Mouse (Mus musculus) myocyte (in vitro differentiated cells): Measurements from ENCODE around the gene Cacna2d4.

Experiments used
- CEBPB ChIP-seq: IDR thresholded peaks from 2 replicates; pipeline ENCODE4 v1.6.1; 2011; ENCODE audit warnings: mild to moderate bottlenecking, moderate library complexity; ENCODE audit not compliant: poor library complexity, insufficient read depth, severe bottlenecking
- E2F4 ChIP-seq: IDR thresholded peaks from one replicate; pipeline ENCODE4 v1.6.1; 2011; ENCODE audit warnings: mild to moderate bottlenecking, control low read depth, moderate library complexity; ENCODE audit not compliant: insufficient read depth
- MAX ChIP-seq: IDR thresholded peaks from one replicate; pipeline ENCODE4 v1.6.1; 2011; ENCODE audit warnings: low read depth, mild to moderate bottlenecking, control low read depth
- MYOD1 ChIP-seq, 3 experiments: IDR thresholded peaks; one replicate each; pipeline ENCODE4 v1.6.1; 2011; ENCODE audit warnings: control low read depth in 2 of 3, low read depth in 2 of 3, mild to moderate bottlenecking in 2 of 3, moderate library complexity in 1 of 3; ENCODE audit not compliant: insufficient read length in 2 of 3, control insufficient read depth in 1 of 3
- POLR2A ChIP-seq: IDR thresholded peaks from one replicate; pipeline ENCODE4 v1.6.1; 2011; ENCODE audit warnings: low read depth, mild to moderate bottlenecking, control low read depth, moderate library complexity; ENCODE audit not compliant: insufficient read length
- POLR2AphosphoS2 ChIP-seq: IDR thresholded peaks from one replicate; pipeline ENCODE4 v1.6.1; 2011; ENCODE audit warnings: low read depth, control low read depth; ENCODE audit not compliant: insufficient read length
- SRF ChIP-seq: IDR thresholded peaks from one replicate; pipeline ENCODE4 v1.6.1; 2011; ENCODE audit warnings: low read depth; ENCODE audit not compliant: control insufficient read depth, insufficient read length
- TCF12 ChIP-seq: IDR thresholded peaks from one replicate; pipeline ENCODE4 v1.6.1; 2011; ENCODE audit warnings: mild to moderate bottlenecking, control low read depth; ENCODE audit not compliant: poor library complexity, insufficient read depth, severe bottlenecking
- TCF3 ChIP-seq: IDR thresholded peaks from one replicate; pipeline ENCODE4 v1.6.1; 2011; ENCODE audit warnings: low read depth, control low read depth; ENCODE audit not compliant: insufficient read length
- USF1 ChIP-seq: IDR thresholded peaks from one replicate; pipeline ENCODE4 v1.6.1; 2011; ENCODE audit warnings: low read depth, mild to moderate bottlenecking, control low read depth, moderate library complexity

- no peak for TF ChIP-seq TCF12
- no peak for TF ChIP-seq POLR2A
- TF ChIP-seq USF1 = no peak
- TF ChIP-seq MYOD1 (IDR thresholded peaks at IDR 0.05; ENCODE audit: control insufficient read depth in 1 of 3, insufficient read length in 2 of 3, low read depth in 2 of 3) = no peak
- no peak for TF ChIP-seq MAX
- TF ChIP-seq SRF = no peak
- TF ChIP-seq POLR2AphosphoS2 = no peak
- TF ChIP-seq CEBPB = no peak
- TF ChIP-seq E2F4 = no peak
- no peak for TF ChIP-seq TCF3
Measured at GRCm38 (mm10) chr6:119336124-119336523, 99.8 kb downstream of the Cacna2d4 start.
